Mouse (Mus musculus) kidney, adult 2 months (tissue): ENCODE results near the gene Otol1.

Source experiments
- CTCF ChIP-seq: fragments of 200-500 bp; conservative IDR thresholded peaks from 2 replicates; pipeline ENCODE4 v1.5.1; 2011; ENCODE audit warnings: low read depth, mild to moderate bottlenecking, control low read depth, low read length, moderate library complexity, mixed read lengths; ENCODE audit not compliant: insufficient read depth, insufficient read length
- POLR2A ChIP-seq: fragments of 200-500 bp; IDR thresholded peaks from one replicate; pipeline ENCODE4 v1.6.1; 2011; ENCODE audit warnings: low read depth, low read length, control low read depth

- TF ChIP-seq CTCF = no peak
- TF ChIP-seq POLR2A = no peak
These were observed 3.5 kb upstream of the Otol1 start for GRCm38 (mm10) chr3:70003955-70004354.
